9 mouse cellular contexts compared by ENCODE assay signal in genomic region chr12:40789379-40790361, GRCm38 (mm10).
DNase-seq lines count a peak whose midpoint lies in the region; TF ChIP-seq lines count a peak whose summit lies in the region.
"Had no signal": no experiment of that assay in that cellular context is flagged by ENCODE, and none has a peak within 500 bp of the region (broad histone marks: within the 10 kb centered on the region; RNA-seq: fewer than 3 reads in every experiment).

No protein-coding gene starts in this region.

- no peak for TF ChIP-seq POLR2A in bone marrow macrophage, adult 2 months (IDR thresholded peaks at IDR 0.05; ENCODE audit: borderline replicate concordance, low read depth, low read length)

- intact Hi-C loops in heart, postnatal 25 days (cut with DNase I), result no loop called here

- no peak for TF ChIP-seq CTCF in bone marrow macrophage, adult 2 months (IDR thresholded peaks at IDR 0.05; ENCODE audit: low read depth, low read length)

- no peak overlapping the region for H3K4me3 ChIP-seq in bone marrow macrophage, adult 2 months (ENCODE audit: insufficient read depth, low read length)
- H3K4me3 ChIP-seq: liver, embryonic 13.5 days had no signal

- peak overlapping the region; percentile 78 for H3K27ac ChIP-seq in bone marrow macrophage, adult 2 months (ENCODE audit: insufficient read depth, low read depth, low read length)
- H3K27ac ChIP-seq: liver, embryonic 13.5 days had no signal

- peak; percentile 14 to 39 for DNase-seq in heart, adult 18-20 months
- no peak for DNase-seq in heart, postnatal 25 days (ENCODE audit: low spot score)
- peak; percentile 50 for DNase-seq in embryo, embryonic 10.5 days (ENCODE audit: low spot score)
- peak; percentile 57 for DNase-seq in mesoderm, embryonic 11.5 days (ENCODE audit: low read depth, low spot score)
- no peak for DNase-seq in urinary bladder, postnatal 25 days (ENCODE audit: low spot score)
- no peak for DNase-seq in urinary bladder, postnatal 36 days (ENCODE audit: low spot score in 2 of 2)
- no peak for DNase-seq in thymus, postnatal 4 days
- DNase-seq: liver, embryonic 13.5 days had no signal

- H3K4me1 ChIP-seq in bone marrow macrophage, adult 2 months (ENCODE audit: control insufficient read depth, insufficient read depth, low read length), result peaks cover 18% of the 10 kb centered on the region
- H3K4me1 ChIP-seq: liver, embryonic 13.5 days had no signal

Comparison
In these comparisons a context has a peak if more than half of its experiments do, and no peak if none do; other contexts are left out.
1. DNase-seq: peak in heart, adult 18-20 months (2 of 2), embryo, embryonic 10.5 days (single experiment) and mesoderm, embryonic 11.5 days (single experiment); none in heart, postnatal 25 days (single experiment), urinary bladder, postnatal 25 days (single experiment), urinary bladder, postnatal 36 days (0 of 2) and thymus, postnatal 4 days (single experiment).